Mouse (Mus musculus): ENCODE data around the gene Phactr3.

Gene Phactr3

GRCm38 (mm10) chr2:178131606-178132365 lies 13.0 kb downstream of the Phactr3 start:
- in situ Hi-C loops (cut with MboI; ENCODE audit: unreplicated experiment in 2 of 2) = loop anchor here in 1 of 2 experiments (25.0 kb wide), 1 partner anchor 1756 kb away; no protein-coding TSS in a partner anchor

- in situ Hi-C loops (cut with MboI; ENCODE audit: unreplicated experiment in 2 of 2) = loop anchor here in 1 of 2 experiments (25.0 kb wide), 1 partner anchor 1752 kb away; no protein-coding TSS in a partner anchor
Observed at GRCm38 (mm10) chr2:178135713-178136112, 16.9 kb downstream of the Phactr3 start.

GRCm38 (mm10) chr2:178137518-178137917 lies 18.7 kb downstream of the Phactr3 start:
- in situ Hi-C loops (cut with MboI; ENCODE audit: unreplicated experiment in 2 of 2) = loop anchor here in 1 of 2 experiments (25.0 kb wide), 1 partner anchor 1750 kb away; no protein-coding TSS in a partner anchor

- in situ Hi-C loops (cut with MboI; ENCODE audit: unreplicated experiment in 2 of 2) = loop anchor here in 1 of 2 experiments (25.0 kb wide), 1 partner anchor 1746 kb away; no protein-coding TSS in a partner anchor
Observed at GRCm38 (mm10) chr2:178141489-178141922, 22.7 kb downstream of the Phactr3 start.

- in situ Hi-C loops (cut with MboI; ENCODE audit: unreplicated experiment in 2 of 2) = loop anchor here in 1 of 2 experiments (25.0 kb wide), 1 partner anchor 1745 kb away; no protein-coding TSS in a partner anchor
Observed at GRCm38 (mm10) chr2:178142291-178143023, 23.7 kb downstream of the Phactr3 start.

GRCm38 (mm10) chr2:178143024-178143415 lies 24.2 kb downstream of the Phactr3 start:
- in situ Hi-C loops (cut with MboI; ENCODE audit: unreplicated experiment in 2 of 2) = loop anchor here in 1 of 2 experiments (25.0 kb wide), 1 partner anchor 1744 kb away; no protein-coding TSS in a partner anchor

GRCm38 (mm10) chr2:178143898-178144297 lies 25.1 kb downstream of the Phactr3 start:
- in situ Hi-C loops (cut with MboI; ENCODE audit: unreplicated experiment in 2 of 2) = loop anchor here in 1 of 2 experiments (25.0 kb wide), 1 partner anchor 1743 kb away; no protein-coding TSS in a partner anchor

- in situ Hi-C loops (cut with MboI; ENCODE audit: unreplicated experiment in 2 of 2) = loop anchor here in 1 of 2 experiments (25.0 kb wide), 1 partner anchor 1738 kb away; no protein-coding TSS in a partner anchor
Observed at GRCm38 (mm10) chr2:178149312-178149711, 30.5 kb downstream of the Phactr3 start.

- in situ Hi-C loops (cut with MboI; ENCODE audit: unreplicated experiment in 2 of 2) = no loop called here
Observed at GRCm38 (mm10) chr2:178150697-178151096, 31.9 kb downstream of the Phactr3 start.

GRCm38 (mm10) chr2:178153601-178154000 lies 34.8 kb downstream of the Phactr3 start:
- in situ Hi-C loops (cut with MboI; ENCODE audit: unreplicated experiment in 2 of 2) = no loop called here

GRCm38 (mm10) chr2:178154129-178154528 lies 35.4 kb downstream of the Phactr3 start:
- in situ Hi-C loops (cut with MboI; ENCODE audit: unreplicated experiment in 2 of 2) = no loop called here

GRCm38 (mm10) chr2:178154576-178154975 lies 35.8 kb downstream of the Phactr3 start:
- in situ Hi-C loops (cut with MboI; ENCODE audit: unreplicated experiment in 2 of 2) = no loop called here

GRCm38 (mm10) chr2:178155176-178155916 lies 36.6 kb downstream of the Phactr3 start:
- in situ Hi-C loops (cut with MboI; ENCODE audit: unreplicated experiment in 2 of 2) = no loop called here

GRCm38 (mm10) chr2:178155917-178156282 lies 37.1 kb downstream of the Phactr3 start:
- in situ Hi-C loops (cut with MboI; ENCODE audit: unreplicated experiment in 2 of 2) = no loop called here

- in situ Hi-C loops (cut with MboI; ENCODE audit: unreplicated experiment in 2 of 2) = no loop called here
Observed at GRCm38 (mm10) chr2:178158936-178159335, 40.2 kb downstream of the Phactr3 start.

- in situ Hi-C loops (cut with MboI; ENCODE audit: unreplicated experiment in 2 of 2) = no loop called here
Observed at GRCm38 (mm10) chr2:178163981-178164380, 45.2 kb downstream of the Phactr3 start.

GRCm38 (mm10) chr2:178165943-178166342 lies 47.2 kb downstream of the Phactr3 start:
- in situ Hi-C loops (cut with MboI; ENCODE audit: unreplicated experiment in 2 of 2) = no loop called here

- in situ Hi-C loops (cut with MboI; ENCODE audit: unreplicated experiment in 2 of 2) = no loop called here
Observed at GRCm38 (mm10) chr2:178169983-178170382, 51.2 kb downstream of the Phactr3 start.

- in situ Hi-C loops (cut with MboI; ENCODE audit: unreplicated experiment in 2 of 2) = no loop called here
Observed at GRCm38 (mm10) chr2:178173951-178174350, 55.2 kb downstream of the Phactr3 start.

- in situ Hi-C loops (cut with MboI; ENCODE audit: unreplicated experiment in 2 of 2) = no loop called here
Observed at GRCm38 (mm10) chr2:178175286-178175931, 56.6 kb downstream of the Phactr3 start.
